Mouse (Mus musculus): ENCODE data around the gene Sptbn4.

GRCm38 (mm10) chr7:27335011-27335720 lies 112.3 kb downstream of the Sptbn4 start:
- TF ChIP-seq POLR2A (IDR thresholded peaks at IDR 0.05; ENCODE audit: extremely low read depth, insufficient read depth, low read length) (no peak), CTCF (IDR thresholded peaks at IDR 0.05; ENCODE audit: low read depth, low read length) (no peak)
